Mouse (Mus musculus) intestine, postnatal 0 days (tissue): Measurements from ENCODE around the gene Emp3. TPM values are rescaled to one million over a fixed set of nuclear protein-coding genes. Genes with fewer than 3 reads are reported as not detected.
"Not testable (repeated sequence)": the region's sequence is repeated elsewhere in the genome, so short reads cannot be mapped to it uniquely, and the experiment has no call there.

Experiments
- ATAC-seq: fragments of 200-750 bp; cut with Nextera tagmentation; 2 replicates; pipeline ENCODE4 v1.8.0; 2017; ENCODE audit warnings: mild to moderate bottlenecking, moderate TSS enrichment, moderate library complexity
- H3K27ac ChIP-seq: fragments of 300-500 bp; sonication (generic); 2 replicates; pipeline ENCODE4 v1.5.1; 2014; ENCODE audit warnings: mild to moderate bottlenecking, low read depth, low read length, moderate library complexity
- H3K27me3 ChIP-seq: fragments of 300-500 bp; sonication (generic); replicated peaks from 2 replicates; pipeline ENCODE4 v1.6.1; 2014; ENCODE audit warnings: low read length, mixed read lengths; ENCODE audit not compliant: control insufficient read depth, insufficient read depth
- H3K36me3 ChIP-seq: fragments of 300-500 bp; sonication (generic); 2 replicates; pipeline ENCODE4 v1.6.1; 2014; ENCODE audit warnings: mild to moderate bottlenecking, moderate library complexity; ENCODE audit not compliant: control insufficient read depth, insufficient read depth
- H3K4me1 ChIP-seq: fragments of 300-500 bp; sonication (generic); replicated peaks from 2 replicates; pipeline ENCODE4 v1.6.1; 2014; ENCODE audit warnings: antibody characterized with exemption, low read length, mixed read lengths; ENCODE audit not compliant: control insufficient read depth, insufficient read depth
- H3K4me2 ChIP-seq: fragments of 300-500 bp; sonication (generic); replicated peaks from 2 replicates; pipeline ENCODE4 v1.6.1; 2014; ENCODE audit warnings: low read depth, mild to moderate bottlenecking, moderate library complexity
- H3K4me3 ChIP-seq: fragments of 300-500 bp; sonication (generic); 2 replicates; pipeline ENCODE4 v1.5.1; 2014; ENCODE audit warnings: low read depth, low read length
- H3K9ac ChIP-seq: fragments of 300-500 bp; sonication (generic); 2 replicates; pipeline ENCODE4 v1.6.1; 2014; ENCODE audit warnings: mild to moderate bottlenecking, low read depth, low read length
- H3K9me3 ChIP-seq: fragments of 300-500 bp; sonication (generic); 2 replicates; pipeline ENCODE4 v1.6.1; 2016; ENCODE audit warnings: mixed run types; ENCODE audit not compliant: control insufficient read depth
- CTCF ChIP-seq: sonication (generic); IDR thresholded peaks from 2 replicates; pipeline ENCODE4 v1.5.1; 2016; ENCODE audit warnings: low read depth, mild to moderate bottlenecking, control low read depth, antibody characterized with exemption, moderate library complexity
- WGBS: fragments of 180-500 bp; shearing (Covaris S2); extraction: QIAGEN DNeasy Blood & Tissue Kit; methylation state at CpG from one replicate; pipeline ENCODE4 v1.1.7; 2014; 5-methylcytosine and 5-hydroxymethylcytosine counted together
- polyA plus RNA-seq: library from polyadenylated mRNA; unstranded; fragments of >200 nt; fragmentation: Nextera tagmentation; extraction: Ambion mirVana; gene quantifications from 2 replicates; pipeline ENCODE4 v1.2.1, GENCODE M21; 2015

Gene Emp3
- polyA plus RNA-seq = 82.4 and 83.3 TPM in 2 replicates

GRCm38 (mm10) chr7:45921242-45921621 lies at the start of gene Emp3:
Gene Emp3 (minus strand): TSS chr7:45921404.
- H3K4me3 ChIP-seq = peak within 1 kb of the TSS; percentile 46
- peak within 1 kb of the TSS; percentile 51; the same call in 1 of the 2 replicates for H3K9ac ChIP-seq
- peak within 1 kb of the TSS; percentile 85 for H3K27ac ChIP-seq
- no peak for ATAC-seq
- no peaks in the 10 kb centered on the region for H3K9me3 ChIP-seq
- peak within 1 kb of the TSS; percentile 57 for H3K4me2 ChIP-seq
- H3K27me3 ChIP-seq = no peaks in the 10 kb centered on the region
- H3K4me1 ChIP-seq = peaks cover 8% of the 10 kb centered on the region; the same call in 1 of the 2 replicates
- peaks cover 7% of the 10 kb centered on the region; the same call in 1 of the 2 replicates for H3K36me3 ChIP-seq
- 11% methylated on average over 9 of the region's 9 CpGs for WGBS
- TF ChIP-seq CTCF = no peak

- Histone ChIP-seq H3K36me3 (no peaks in the 10 kb centered on the region), H3K4me3 (no peak overlapping the region), H3K9ac (no peak overlapping the region), H3K4me1 (no peaks in the 10 kb centered on the region), H3K4me2 (no peak overlapping the region), H3K27ac (no peak overlapping the region), H3K9me3 (no peaks in the 10 kb centered on the region), H3K27me3 (no peaks in the 10 kb centered on the region)
- 49% methylated on average over 4 of the region's 4 CpGs for WGBS
- no peak for ATAC-seq
- no peak for TF ChIP-seq CTCF
Observed at GRCm38 (mm10) chr7:45956611-45957010, 35.4 kb upstream of the Emp3 start.

GRCm38 (mm10) chr7:45949061-45949460 lies 27.9 kb upstream of the Emp3 start:
- no peak for TF ChIP-seq CTCF
- no peaks in the 10 kb centered on the region for H3K9me3 ChIP-seq
- no peaks in the 10 kb centered on the region for H3K4me1 ChIP-seq
- WGBS = 76% methylated on average over 4 of the region's 4 CpGs
- no peak overlapping the region for H3K4me2 ChIP-seq
- H3K36me3 ChIP-seq = no peaks in the 10 kb centered on the region; the same call in 1 of the 2 replicates
- H3K27me3 ChIP-seq = no peaks in the 10 kb centered on the region
- no peak overlapping the region for H3K9ac ChIP-seq
- no peak overlapping the region for H3K27ac ChIP-seq
- no peak for ATAC-seq
- no peak overlapping the region for H3K4me3 ChIP-seq

- H3K27me3 ChIP-seq, H3K9me3 ChIP-seq, H3K27ac ChIP-seq, H3K4me2 ChIP-seq, ATAC-seq, H3K4me1 ChIP-seq, H3K4me3 ChIP-seq, H3K36me3 ChIP-seq, H3K9ac ChIP-seq: not testable (repeated sequence)
- TF ChIP-seq CTCF = peak; percentile 71
- WGBS = 88% methylated on average over 1 of the region's 1 CpGs
Observed at GRCm38 (mm10) chr7:45943280-45943679, 22.1 kb upstream of the Emp3 start.

- Histone ChIP-seq H3K27ac (no peak overlapping the region), H3K27me3 (no peaks in the 10 kb centered on the region), H3K9ac (no peak overlapping the region), H3K4me1 (no peaks in the 10 kb centered on the region), H3K4me2 (no peak overlapping the region), H3K36me3 (no peaks in the 10 kb centered on the region; the same call in 1 of the 2 replicates), H3K9me3 (no peaks in the 10 kb centered on the region), H3K4me3 (no peak overlapping the region)
- 79% methylated on average over 9 of the region's 9 CpGs for WGBS
- TF ChIP-seq CTCF = no peak
- no peak for ATAC-seq
Observed at GRCm38 (mm10) chr7:45941986-45942385, 20.8 kb upstream of the Emp3 start.

- no peak overlapping the region for H3K4me2 ChIP-seq
- no peaks in the 10 kb centered on the region for H3K9me3 ChIP-seq
- H3K27ac ChIP-seq = no peak overlapping the region
- 46% methylated on average over 2 of the region's 2 CpGs for WGBS
- H3K27me3 ChIP-seq = no peaks in the 10 kb centered on the region
- no peaks in the 10 kb centered on the region; the same call in 1 of the 2 replicates for H3K36me3 ChIP-seq
- no peaks in the 10 kb centered on the region for H3K4me1 ChIP-seq
- no peak for TF ChIP-seq CTCF
- no peak overlapping the region for H3K9ac ChIP-seq
- ATAC-seq = no peak
- H3K4me3 ChIP-seq = no peak overlapping the region
Observed at GRCm38 (mm10) chr7:45939836-45940235, 18.6 kb upstream of the Emp3 start.

GRCm38 (mm10) chr7:45935114-45935513 lies 13.9 kb upstream of the Emp3 start:
- Histone ChIP-seq H3K4me3 (no peak overlapping the region), H3K27ac (no peak overlapping the region), H3K36me3 (no peaks in the 10 kb centered on the region), H3K4me2 (no peak overlapping the region), H3K9me3 (no peaks in the 10 kb centered on the region), H3K9ac (no peak overlapping the region), H3K27me3 (no peaks in the 10 kb centered on the region), H3K4me1 (no peaks in the 10 kb centered on the region)
- peak; percentile 87 for TF ChIP-seq CTCF
- ATAC-seq = 0 out of 2 replicates have a peak, but pooled peaks have one; percentile 29
- WGBS = 21% methylated on average over 7 of the region's 7 CpGs

GRCm38 (mm10) chr7:45933766-45934165 lies 12.6 kb upstream of the Emp3 start:
- H3K9me3 ChIP-seq, H3K4me1 ChIP-seq, ATAC-seq, H3K4me3 ChIP-seq, H3K27ac ChIP-seq, H3K9ac ChIP-seq, H3K4me2 ChIP-seq, H3K36me3 ChIP-seq, H3K27me3 ChIP-seq: not testable (repeated sequence)
- WGBS = 89% methylated on average over 12 of the region's 12 CpGs
